Mouse (Mus musculus) ES-E14 (cell line): ENCODE data around the gene Hmgn1.

Experiments used
- MAFK ChIP-seq: IDR thresholded peaks from 2 replicates; pipeline ENCODE4 v1.6.1; 2014; ENCODE audit warnings: mild to moderate bottlenecking, low read depth, low read length, inconsistent platforms; ENCODE audit not compliant: insufficient read depth
- ZC3H11A ChIP-seq: IDR thresholded peaks from 2 replicates; pipeline ENCODE4 v1.6.1; 2012; ENCODE audit warnings: low read depth, mild to moderate bottlenecking, inconsistent platforms, low read length, borderline replicate concordance
- ZNF384 ChIP-seq: IDR thresholded peaks from 2 replicates; pipeline ENCODE4 v1.6.1; 2012; ENCODE audit warnings: low read depth, low read length, inconsistent platforms

DNA sequence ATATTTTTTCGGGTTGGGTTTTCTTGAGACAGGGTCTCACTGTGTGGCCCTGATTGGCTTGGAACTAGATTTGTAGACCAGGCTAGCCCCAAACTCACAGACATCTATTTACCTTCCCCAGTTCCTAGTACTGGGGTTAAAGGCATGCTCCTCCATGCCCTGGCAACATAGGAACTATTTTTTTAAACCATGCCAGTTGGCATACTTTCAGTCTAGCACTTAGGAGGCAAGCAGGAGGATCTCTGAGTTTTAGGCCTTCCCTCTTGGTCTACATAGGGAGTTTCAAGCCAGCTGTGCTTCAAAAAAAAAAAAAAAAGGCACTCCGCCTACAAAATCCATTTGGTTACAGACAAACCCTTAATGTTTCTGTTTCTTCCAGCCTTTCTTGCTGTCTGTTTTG is 26.9 kb upstream of the Hmgn1 start:
- TF ChIP-seq MAFK (no peak), ZNF384 (no peak), ZC3H11A (no peak)
